Mouse (Mus musculus) small intestine, adult 2 months (tissue): ENCODE data around the gene Adarb1. TPM values are rescaled to one million over a fixed set of nuclear protein-coding genes. Genes with fewer than 3 reads are reported as not detected.

Experiments used
- H3K27ac ChIP-seq: fragments of 200-500 bp; 2 replicates; pipeline ENCODE4 v1.5.1; 2012; ENCODE audit warnings: low read depth, low read length, control low read depth, inconsistent platforms; ENCODE audit not compliant: insufficient read depth
- H3K27me3 ChIP-seq: fragments of 200-500 bp; 2 replicates; pipeline ENCODE4 v1.6.1; 2012; ENCODE audit warnings: mild to moderate bottlenecking, moderate library complexity, low read length, inconsistent platforms; ENCODE audit not compliant: control insufficient read depth, insufficient read depth
- H3K36me3 ChIP-seq: fragments of 200-500 bp; 2 replicates; pipeline ENCODE4 v1.6.1; 2012; ENCODE audit warnings: mild to moderate bottlenecking, low read length, control low read depth, inconsistent platforms; ENCODE audit not compliant: control insufficient read depth, insufficient read depth
- H3K4me1 ChIP-seq: fragments of 200-500 bp; 2 replicates; pipeline ENCODE4 v1.6.1; 2012; ENCODE audit warnings: low read length, inconsistent platforms, mixed read lengths; ENCODE audit not compliant: control insufficient read depth, insufficient read depth, insufficient read length
- H3K4me3 ChIP-seq: fragments of 200-500 bp; 2 replicates; pipeline ENCODE4 v1.5.1; 2012; ENCODE audit warnings: low read depth, mild to moderate bottlenecking, control low read depth, inconsistent platforms, low read length, moderate library complexity
- CTCF ChIP-seq: fragments of 200-500 bp; IDR thresholded peaks from 2 replicates; pipeline ENCODE4 v1.5.1; 2012; ENCODE audit warnings: low read depth, mild to moderate bottlenecking, control low read depth, inconsistent platforms, low read length, moderate library complexity, mixed read lengths; ENCODE audit not compliant: insufficient replicate concordance, insufficient read length; ENCODE audit errors: extremely low read depth
- POLR2A ChIP-seq: fragments of 200-500 bp; IDR thresholded peaks from 2 replicates; pipeline ENCODE4 v1.6.1; 2012; ENCODE audit warnings: low read depth, mild to moderate bottlenecking, control low read depth, inconsistent platforms, low read length, moderate library complexity
- WGBS: fragments of 180-500 bp; shearing (Covaris S2); methylation state at CpG from one replicate; pipeline ENCODE4 v1.1.7; 2018; 5-methylcytosine and 5-hydroxymethylcytosine counted together
- polyA plus RNA-seq: library from polyadenylated mRNA; depleted of rRNA; stranded (reverse); fragments of >200 nt; gene quantifications from 2 replicates; pipeline ENCODE4 v1.2.3, GENCODE M21; 2012

The Adarb1 gene
- polyA plus RNA-seq, 1 experiment: 0.79 TPM

DNA sequence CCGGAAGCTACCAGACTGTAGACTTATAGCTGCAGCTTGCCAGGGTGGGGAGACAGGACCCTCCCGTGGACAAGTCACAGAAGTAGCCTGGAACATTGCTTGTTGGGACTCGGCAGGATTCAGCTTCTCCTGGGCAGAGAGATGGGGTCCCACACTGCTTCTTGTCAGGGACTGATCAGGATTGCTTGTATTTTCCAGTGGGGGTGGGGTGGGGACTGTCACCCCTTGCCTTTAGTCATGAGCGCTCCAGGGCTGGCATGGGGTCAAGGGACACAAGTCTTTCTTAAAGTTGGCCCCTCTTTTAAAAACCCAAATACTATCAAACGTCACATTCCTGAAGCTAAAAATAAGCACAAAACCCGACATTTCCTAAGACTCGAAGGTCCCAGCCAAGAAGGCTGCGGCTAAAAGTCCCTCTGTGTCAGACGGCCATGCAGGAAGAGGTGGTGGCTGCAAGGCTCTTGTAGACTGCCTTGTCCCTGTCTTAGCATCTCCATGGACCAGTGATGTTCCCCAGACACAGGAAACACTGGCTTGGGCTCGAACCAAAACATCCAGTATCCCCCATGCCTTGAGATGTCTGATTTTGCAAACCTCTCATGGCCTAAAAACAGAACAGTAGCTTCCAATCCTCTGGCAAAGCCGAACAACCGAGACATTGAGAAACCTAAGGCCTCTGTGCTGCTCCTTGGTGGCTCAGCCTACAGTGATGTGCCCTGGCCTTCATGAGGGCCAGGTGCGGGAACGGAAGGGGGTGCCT is 37.4 kb upstream of the Adarb1 start:
- WGBS: 72% methylated on average over 14 of the region's 14 CpGs
- no peak overlapping the region for H3K27ac ChIP-seq
- TF ChIP-seq CTCF (no peak), POLR2A (no peak)
- H3K4me1 ChIP-seq: no peaks in the 10 kb centered on the region
- H3K27me3 ChIP-seq: no peaks in the 10 kb centered on the region
- H3K36me3 ChIP-seq: no peaks in the 10 kb centered on the region
- H3K4me3 ChIP-seq: no peak overlapping the region

DNA sequence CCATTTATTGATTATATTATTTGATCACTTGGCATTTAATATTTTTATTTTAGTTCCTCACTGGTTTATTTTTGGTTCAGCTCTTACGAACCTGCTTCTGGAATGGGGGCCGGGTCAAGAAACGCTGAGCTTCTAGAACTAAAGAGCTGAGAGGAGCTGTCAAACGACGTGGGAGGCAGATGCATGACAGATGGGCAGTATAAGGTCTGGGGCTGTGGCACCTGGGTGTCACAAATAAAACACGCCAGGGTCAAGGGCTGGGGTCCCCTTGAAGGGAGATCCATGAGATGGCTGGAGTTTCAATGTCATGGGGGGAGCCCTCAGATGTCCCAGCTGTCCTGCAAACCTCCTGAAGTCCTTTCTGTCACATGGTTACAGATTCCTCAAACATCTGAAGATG is 36.7 kb upstream of the Adarb1 start:
- no peaks in the 10 kb centered on the region for H3K4me1 ChIP-seq

DNA sequence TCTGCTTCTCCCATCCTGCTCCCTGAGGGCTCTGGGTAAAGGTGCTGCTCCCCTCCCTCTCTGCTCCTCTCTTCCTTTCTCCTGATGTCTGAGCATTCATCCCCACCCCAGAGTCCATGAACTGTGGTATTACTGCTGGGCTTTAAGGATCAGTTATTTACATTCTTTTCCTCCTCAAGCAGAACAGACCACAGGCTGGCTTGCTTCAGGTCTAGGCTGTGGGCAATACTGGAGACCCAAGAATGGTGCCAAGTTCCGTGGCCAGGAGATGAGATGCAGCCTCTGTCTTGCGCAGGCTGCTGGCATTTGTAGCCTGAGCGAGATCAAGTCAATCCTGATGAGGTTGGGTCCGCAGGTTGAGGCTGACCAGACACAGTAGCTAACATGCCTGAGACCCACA is 33.8 kb upstream of the Adarb1 start:
- 88% methylated on average over 4 of the region's 4 CpGs for WGBS
- H3K4me1 ChIP-seq: no peaks in the 10 kb centered on the region
- H3K27ac ChIP-seq: no peak overlapping the region
- no peaks in the 10 kb centered on the region for H3K36me3 ChIP-seq
- H3K4me3 ChIP-seq: no peak overlapping the region
- peaks cover 16% of the 10 kb centered on the region; the same call in 1 of the 2 replicates for H3K27me3 ChIP-seq
- TF ChIP-seq CTCF (no peak), POLR2A (no peak)

More for the DNA sequence above, 36.7 kb upstream of the Adarb1 start:
- 0 out of 2 replicates have a peak, but pooled peaks cover 4% of the 10 kb centered on the region for H3K27me3 ChIP-seq
- WGBS: 80% methylated on average over 6 of the region's 6 CpGs
- no peak for TF ChIP-seq CTCF
- no peak overlapping the region for H3K4me3 ChIP-seq
- no peak overlapping the region for H3K27ac ChIP-seq
- H3K36me3 ChIP-seq: no peaks in the 10 kb centered on the region

DNA sequence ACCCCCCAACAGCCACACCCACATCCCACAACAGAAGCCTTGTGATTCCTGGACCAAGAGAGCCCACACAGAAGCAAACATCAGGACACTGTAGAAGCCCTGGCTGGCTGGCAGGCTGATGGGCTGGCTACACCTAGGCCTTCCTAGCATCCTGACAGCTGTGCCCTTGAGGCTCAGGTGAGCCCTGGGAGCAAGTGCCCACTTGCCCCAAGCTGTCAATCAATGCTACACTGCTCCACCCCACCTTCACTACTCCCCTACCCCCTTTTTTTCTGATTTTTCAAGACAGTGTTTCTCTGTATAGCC is 32.0 kb upstream of the Adarb1 start:
- no peaks in the 10 kb centered on the region for H3K4me1 ChIP-seq

DNA sequence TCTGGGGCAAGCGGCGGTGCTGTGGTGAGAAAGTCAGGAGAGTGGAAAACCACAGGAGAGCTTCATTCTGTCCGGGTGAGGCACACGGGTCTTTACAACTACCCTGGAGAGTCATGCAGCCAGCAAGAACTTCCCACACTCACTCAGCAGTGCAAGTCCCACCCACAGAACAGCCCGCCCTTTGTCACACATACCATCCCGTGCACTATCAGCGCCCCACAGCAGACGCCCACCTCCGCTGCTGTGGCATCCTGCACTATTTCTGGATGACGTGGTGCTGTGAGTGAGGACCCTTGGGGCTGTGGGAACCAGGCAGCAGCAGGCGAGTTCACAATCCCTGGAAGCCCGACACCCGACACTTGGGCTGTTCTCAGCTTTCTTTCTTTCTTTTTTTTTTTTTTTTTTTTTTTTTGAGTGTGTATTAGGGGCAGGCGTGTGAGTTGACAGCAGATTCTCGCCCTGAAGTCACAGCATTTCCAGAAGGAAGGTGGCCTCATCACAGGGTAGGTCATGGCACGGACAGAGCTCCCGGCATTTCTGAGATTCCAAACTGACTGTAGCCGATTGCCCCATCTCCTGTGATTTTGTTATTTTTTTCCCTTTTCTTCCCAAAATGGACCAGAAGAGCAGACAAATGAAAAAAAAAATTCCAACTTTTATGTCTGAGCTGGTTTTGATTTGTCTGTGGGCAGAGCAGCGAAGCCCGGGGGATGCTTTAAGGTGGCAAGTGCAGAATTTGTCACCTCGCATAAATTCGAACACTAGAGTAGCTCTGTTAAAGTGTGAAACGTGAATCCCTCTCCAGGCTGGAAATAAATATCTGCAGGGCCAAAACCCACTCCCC is 31.5 kb upstream of the Adarb1 start:
- no peaks in the 10 kb centered on the region for H3K4me1 ChIP-seq
- 35% methylated on average over 23 of the region's 23 CpGs for WGBS
- H3K4me3 ChIP-seq: no peak overlapping the region
- TF ChIP-seq CTCF (no peak), POLR2A (no peak)
- H3K36me3 ChIP-seq: no peaks in the 10 kb centered on the region
- H3K27ac ChIP-seq: no peak overlapping the region
- peaks cover 16% of the 10 kb centered on the region; the same call in 1 of the 2 replicates for H3K27me3 ChIP-seq

More for the DNA sequence above, 32.0 kb upstream of the Adarb1 start:
- Histone ChIP-seq H3K4me3 (no peak overlapping the region), H3K36me3 (no peaks in the 10 kb centered on the region), H3K27me3 (peaks cover 16% of the 10 kb centered on the region; the same call in 1 of the 2 replicates), H3K27ac (no peak overlapping the region)
- no peak for TF ChIP-seq POLR2A
- TF ChIP-seq CTCF: no peak

DNA sequence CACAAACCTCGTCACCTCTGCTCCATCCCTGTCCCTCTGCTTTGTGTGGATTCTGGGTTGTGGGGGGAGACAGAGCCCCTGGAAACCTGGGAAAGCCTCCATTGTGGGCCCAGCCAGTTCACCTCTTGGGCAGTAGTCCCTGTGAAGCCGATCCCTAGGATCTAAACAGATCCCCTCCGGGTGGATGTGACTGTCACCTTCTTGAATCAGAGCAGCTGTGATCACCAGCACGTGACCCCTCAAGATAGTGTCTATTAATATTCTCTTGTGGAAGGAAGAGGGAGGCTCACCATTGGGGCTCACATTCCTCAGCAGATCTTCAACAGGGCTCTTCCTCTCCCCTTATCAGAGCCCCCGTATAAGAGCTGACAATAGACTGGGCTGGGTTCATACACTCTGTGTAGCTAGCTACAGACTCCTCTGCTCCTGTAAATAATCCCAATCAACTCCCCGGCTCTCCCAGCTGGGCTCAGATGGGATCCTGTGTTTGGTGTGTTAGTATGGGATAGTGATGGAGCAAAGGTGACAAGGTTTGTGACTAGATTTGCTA is 30.7 kb upstream of the Adarb1 start:
- no peak overlapping the region for H3K4me3 ChIP-seq
- H3K27me3 ChIP-seq: peaks cover 16% of the 10 kb centered on the region; the same call in 1 of the 2 replicates
- H3K4me1 ChIP-seq: no peaks in the 10 kb centered on the region
- H3K36me3 ChIP-seq: no peaks in the 10 kb centered on the region
- 48% methylated on average over 6 of the region's 6 CpGs for WGBS
- H3K27ac ChIP-seq: no peak overlapping the region
- no peak for TF ChIP-seq POLR2A
- TF ChIP-seq CTCF: no peak

DNA sequence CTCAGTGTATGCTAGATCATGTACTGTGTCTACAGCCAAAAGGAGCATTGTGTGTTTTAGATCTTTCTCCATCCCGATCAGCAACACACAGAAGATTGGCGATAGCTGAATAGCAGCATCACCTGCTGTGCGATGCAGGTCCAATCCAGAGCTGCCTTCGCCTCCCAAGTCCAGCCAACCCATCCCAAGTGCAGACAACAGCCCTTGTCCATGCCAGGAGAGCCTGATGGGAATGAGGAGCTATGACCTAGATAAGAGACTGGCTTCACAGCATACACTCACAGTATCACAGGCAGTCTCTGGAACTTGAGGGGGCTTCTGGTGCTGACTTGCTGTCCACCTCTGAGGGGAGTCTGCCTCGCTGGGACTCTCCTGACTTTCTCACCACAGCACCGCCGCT is 30.1 kb upstream of the Adarb1 start:
- Histone ChIP-seq H3K4me3 (no peak overlapping the region), H3K27me3 (peaks cover 16% of the 10 kb centered on the region; the same call in 1 of the 2 replicates), H3K27ac (no peak overlapping the region), H3K4me1 (no peaks in the 10 kb centered on the region), H3K36me3 (no peaks in the 10 kb centered on the region)
- TF ChIP-seq POLR2A: no peak
- no peak for TF ChIP-seq CTCF
- WGBS: 79% methylated on average over 7 of the region's 7 CpGs
